Mouse (Mus musculus): ENCODE measurements around the gene Ccnd3.

DNA sequence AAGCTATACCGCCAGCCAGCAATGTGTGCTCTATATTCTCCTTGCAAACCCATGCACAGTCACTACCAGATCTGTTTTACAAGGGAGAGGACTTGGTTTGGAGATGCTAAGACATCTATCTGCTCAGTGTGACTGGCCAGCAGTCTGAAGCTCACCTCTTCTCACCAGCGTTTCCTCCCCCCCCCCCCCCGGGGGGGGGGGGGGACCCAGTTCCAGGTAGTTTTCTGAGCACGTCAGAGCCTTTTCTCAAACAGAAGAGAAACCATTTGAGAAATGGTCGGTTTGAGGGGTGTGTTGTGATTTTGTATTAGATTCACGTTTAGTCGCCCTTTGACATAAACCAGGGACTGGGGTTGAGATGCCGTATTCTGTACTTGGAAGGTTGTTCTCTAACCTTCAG lies 19.2 kb downstream of the Ccnd3 start:
- TF ChIP-seq CTCF (IDR thresholded peaks at IDR 0.05; ENCODE audit: borderline replicate concordance, insufficient read depth, low read length): no peak
- TF ChIP-seq POLR2A (IDR thresholded peaks at IDR 0.05; ENCODE audit: low read depth, low read length): no peak
